Mouse (Mus musculus) embryo, embryonic 10 days (tissue): Measurements from ENCODE around the gene Epop.
A peak's percentile ranks its signal among the peaks of the same experiment; 100 is the strongest.
"Not testable (repeated sequence)": the region's sequence is repeated elsewhere in the genome, so short reads cannot be mapped to it uniquely, and the experiment has no call there.

Experiments
- DNase-seq: peaks from one replicate; pipeline ENCODE4 v3.0.0-alpha.2; 2015; ENCODE audit warnings: low spot score

Epop gene

DNA sequence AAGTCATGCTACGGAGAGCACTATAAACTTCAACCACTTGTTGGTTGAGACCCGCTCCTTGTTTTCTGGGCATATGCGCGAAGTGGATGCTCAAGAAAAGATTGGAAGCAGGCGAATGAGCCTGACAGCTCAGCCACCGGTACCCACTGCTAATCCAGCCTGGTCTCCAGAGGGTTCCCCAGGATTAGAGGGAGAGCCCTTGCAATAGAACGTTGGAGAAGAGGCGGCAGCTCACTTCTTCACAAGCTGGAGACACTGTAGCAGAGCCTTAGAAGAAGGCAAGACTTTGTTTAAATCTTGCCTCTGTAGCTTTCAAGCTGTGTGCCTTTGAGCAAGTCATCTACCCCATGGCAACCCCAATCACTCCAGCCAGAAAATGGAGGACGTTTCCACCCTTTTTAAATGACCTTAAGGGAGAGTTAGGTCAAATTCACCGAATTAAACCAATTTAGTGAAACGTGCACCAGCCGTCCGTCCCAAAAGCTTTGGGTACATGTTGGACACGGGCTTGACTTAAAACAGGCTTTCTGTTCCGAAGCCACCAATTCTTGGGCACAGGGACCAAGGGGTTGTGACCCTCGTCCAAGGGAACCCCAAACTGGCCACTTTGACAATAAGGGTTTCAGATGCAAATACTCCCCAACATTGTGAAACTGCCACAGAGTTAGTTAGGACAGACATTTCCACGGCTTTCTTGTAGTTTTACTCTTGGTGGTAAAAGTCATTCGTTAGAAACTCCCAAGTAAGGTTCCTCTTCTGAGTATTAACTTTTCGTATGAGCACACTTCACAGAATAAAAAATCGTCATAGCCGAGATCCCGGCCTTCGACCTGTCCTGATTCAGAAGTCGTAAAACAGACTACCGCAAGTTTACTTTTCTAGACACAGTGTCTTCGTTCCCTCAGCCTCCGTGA lies 31.5 kb upstream of the Epop start:
- DNase-seq, result peak; percentile 10

GRCm38 (mm10) chr11:97659990-97660714 lies 30.6 kb upstream of the Epop start:
- DNase-seq, result peak; percentile 79

- DNase-seq, result peak; percentile 7
These were observed 29.9 kb upstream of the Epop start for GRCm38 (mm10) chr11:97659267-97659989.

DNA sequence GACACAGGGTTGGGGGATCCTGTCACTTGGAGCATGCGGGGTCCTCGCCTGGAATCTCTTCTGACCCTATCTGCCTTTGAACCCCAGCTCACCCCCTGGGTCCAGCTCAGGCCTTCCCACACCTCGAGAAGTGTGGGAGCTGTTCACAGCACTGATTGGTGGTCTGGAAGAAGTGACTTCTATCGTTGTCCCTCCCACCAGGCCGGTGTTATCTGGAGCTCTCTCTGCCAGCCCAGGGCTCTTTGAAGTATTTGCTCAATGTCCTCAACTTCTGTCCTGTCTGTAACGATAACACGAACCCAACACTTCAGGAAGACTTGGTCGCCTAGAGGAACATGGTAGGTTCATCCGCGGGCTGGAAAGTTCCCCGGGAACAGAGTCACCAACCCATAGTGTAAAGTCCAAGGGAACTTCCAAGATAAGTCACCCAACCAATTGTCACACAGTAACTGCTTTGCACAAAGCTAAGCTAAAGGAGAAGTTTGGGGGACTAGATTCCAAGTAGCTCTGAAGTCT lies 29.3 kb upstream of the Epop start:
- DNase-seq, result no peak

DNA sequence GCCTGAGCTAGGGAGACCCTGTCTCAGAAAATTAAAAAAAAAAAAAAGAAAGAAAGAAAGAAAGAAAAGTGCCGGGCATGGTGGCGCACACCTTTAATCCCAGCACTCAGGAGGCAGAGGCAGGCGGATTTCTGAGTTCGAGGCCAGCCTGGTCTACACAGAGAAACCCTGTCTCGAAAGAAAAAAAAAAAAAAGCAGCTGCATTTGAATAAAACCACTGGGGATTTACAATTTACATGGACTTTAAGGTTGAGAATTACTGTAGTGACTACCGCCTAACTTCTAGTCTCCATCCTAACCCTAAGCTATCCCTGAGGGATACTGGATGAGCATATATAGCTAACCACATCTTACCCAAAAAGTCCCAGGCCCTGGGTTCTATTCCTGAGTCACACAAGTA lies 28.5 kb upstream of the Epop start:
- DNase-seq, result not testable (repeated sequence)

- no peak for DNase-seq
These were observed 27.9 kb upstream of the Epop start for GRCm38 (mm10) chr11:97657184-97657945.

DNA sequence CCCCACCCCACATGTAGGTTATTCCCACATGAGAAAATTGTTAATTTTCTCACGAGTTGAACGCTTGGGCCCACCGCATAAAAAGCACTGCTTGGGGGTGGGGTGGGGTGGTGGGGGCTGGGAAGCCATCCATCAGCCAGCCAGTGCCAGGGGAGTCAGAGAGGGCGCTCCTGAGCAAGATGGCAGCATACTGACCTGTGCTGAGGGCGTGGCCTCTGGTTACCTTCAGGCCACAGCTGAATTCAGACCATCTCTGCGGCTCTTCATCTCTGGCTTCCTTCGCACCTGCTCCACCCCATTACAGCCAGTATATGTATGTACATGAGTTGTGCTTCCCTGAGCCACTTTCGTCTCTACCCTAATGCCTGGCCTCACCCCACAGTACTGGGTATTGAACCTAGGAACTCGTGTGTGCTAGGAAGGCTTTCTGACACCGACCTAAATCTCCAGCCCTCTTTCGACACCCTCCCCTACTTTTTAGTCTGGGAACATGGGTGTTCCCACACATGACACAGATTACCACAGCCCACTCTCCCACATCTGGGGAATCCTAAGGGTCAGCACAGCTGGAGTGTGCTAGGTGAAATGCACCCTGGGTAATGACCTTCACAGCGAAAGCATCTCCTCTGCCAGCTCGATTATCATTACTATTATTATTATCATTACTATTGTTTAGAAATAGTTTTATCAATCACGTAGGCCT lies 26.9 kb upstream of the Epop start:
- DNase-seq, result no peak

DNA sequence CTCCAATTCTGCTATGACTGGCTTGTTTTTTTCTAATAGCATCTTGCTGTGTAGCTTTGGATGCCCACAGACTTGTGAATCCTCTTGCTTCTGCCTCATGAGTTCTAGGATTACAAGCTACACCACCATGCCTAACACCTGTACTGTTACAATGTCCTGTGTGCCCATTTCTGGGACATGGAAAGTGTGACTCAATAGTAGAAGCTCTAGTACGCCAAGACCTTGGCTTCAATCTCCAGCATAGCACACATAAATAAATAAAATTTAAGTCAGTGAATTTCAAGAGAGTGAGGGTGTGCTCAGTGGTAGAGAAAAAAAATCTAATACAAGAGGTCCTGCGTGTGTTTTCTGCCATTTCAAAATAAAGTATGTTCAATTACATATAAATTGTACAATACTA lies 24.7 kb upstream of the Epop start:
- no peak for DNase-seq

- not testable (repeated sequence) for DNase-seq
These were observed 23.9 kb upstream of the Epop start for GRCm38 (mm10) chr11:97653376-97653775.

- no peak for DNase-seq
These were observed 20.8 kb upstream of the Epop start for GRCm38 (mm10) chr11:97650341-97650740.

GRCm38 (mm10) chr11:97648541-97648940 lies 19.0 kb upstream of the Epop start:
- not testable (repeated sequence) for DNase-seq

DNA sequence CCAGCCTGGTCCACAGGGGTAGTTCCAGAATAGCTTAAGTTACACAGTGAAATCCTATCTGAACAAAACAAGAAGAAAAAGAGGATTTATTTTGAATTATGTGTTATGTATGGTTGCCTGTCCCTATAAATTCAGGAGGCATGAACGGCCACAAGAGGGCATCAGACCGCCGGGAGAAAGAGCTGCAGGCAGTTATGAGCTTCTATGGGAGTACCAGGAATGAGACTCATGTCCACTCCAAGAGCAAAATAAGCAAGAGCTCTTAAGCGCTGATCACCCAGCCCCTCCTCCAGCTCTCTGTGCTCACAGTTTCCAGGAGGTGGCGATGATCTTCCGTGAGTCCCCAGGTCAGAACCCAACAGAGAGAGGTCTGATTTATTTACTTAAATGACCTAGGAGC lies 15.3 kb upstream of the Epop start:
- peak; percentile 74 for DNase-seq

DNA sequence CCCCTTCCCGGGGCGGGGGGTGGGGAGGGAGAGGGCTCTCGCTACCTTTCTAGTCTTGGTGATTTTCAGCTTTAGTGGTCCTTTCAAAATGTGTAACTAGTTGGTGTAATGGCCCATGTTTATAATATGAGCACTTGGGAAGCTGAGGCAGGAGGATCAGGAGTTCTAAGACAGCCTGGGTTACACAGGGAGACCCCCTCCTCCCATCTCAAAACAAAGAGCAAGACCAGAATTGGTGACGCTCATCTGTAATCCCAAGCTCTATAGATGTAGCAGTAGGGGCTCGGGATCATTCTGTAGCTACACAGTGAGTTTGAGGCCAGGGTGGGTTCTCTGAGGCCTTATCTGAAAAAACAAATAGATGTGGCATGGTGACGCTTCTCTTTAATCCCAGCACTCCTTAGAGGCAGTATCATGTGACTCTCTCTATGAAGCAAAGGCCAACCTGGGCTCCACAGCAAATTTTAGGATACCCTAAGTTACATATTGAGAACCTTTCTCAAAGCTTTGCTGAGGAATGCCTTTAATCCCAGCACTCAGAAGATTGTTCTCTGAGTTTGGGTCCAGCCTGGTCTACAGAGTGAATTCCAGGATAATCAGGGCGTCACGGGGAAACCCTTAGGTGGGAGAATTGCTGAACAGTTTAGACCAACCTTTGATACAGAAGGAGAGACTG lies 14.0 kb upstream of the Epop start:
- no peak for DNase-seq

DNA sequence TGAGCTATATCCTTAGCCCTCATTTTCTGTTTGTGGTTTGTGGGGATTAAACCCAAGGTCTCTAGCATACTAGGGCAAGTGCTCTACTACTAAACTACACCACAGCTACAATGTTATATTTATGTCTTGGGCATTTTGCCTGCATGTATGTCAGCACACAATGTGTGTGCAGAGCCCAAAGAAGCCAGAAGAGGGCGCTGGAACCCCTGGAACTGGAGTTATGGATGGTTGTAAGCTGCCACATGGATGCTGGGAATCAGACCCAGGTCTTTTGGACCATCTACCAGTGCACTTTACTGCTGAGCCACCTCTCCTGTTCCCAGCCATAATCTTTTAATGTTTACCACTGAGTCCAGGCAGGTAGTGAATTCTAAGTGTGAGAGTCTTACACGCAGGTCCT lies 13.2 kb upstream of the Epop start:
- no peak for DNase-seq

DNA sequence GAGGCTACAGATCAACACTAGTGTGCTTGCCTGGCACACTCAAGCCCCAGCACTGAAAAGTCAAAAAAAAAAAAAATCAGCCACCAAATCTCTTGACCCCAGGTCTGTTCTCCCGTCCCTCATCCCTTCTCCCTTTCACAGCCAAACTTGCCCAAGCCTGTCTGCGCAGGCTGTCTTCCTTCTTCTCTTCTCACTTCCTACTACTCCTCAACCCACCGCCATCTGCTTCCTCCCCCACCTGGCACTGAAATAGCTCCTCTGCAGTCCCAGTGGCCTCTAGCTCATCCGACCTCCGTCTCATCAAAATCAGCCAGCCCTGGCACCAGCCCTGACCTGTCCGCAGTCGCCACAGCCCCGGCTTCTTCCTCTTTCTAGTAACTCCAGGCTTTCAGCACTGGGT lies 12.2 kb upstream of the Epop start:
- no peak for DNase-seq

GRCm38 (mm10) chr11:97635468-97636019 lies 6.0 kb upstream of the Epop start:
- no peak for DNase-seq

GRCm38 (mm10) chr11:97632440-97632839 lies 2.9 kb upstream of the Epop start:
- DNase-seq, result not testable (repeated sequence)

- DNase-seq, result peak; percentile 88
These were observed 2.4 kb upstream of the Epop start for GRCm38 (mm10) chr11:97631938-97632337.

- DNase-seq, result no peak
These were observed 2.0 kb upstream of the Epop start for GRCm38 (mm10) chr11:97631500-97631899.

- DNase-seq, result no peak
These were observed 1.5 kb upstream of the Epop start for GRCm38 (mm10) chr11:97631046-97631445.
